Mouse (Mus musculus) mouse embryonic stem cell (cell line): ENCODE measurements around the gene Hecw2.

Source experiments
- in situ Hi-C, 2 experiments: fragments of 300-500 bp; cut with MboI; formaldehyde crosslinking; loops; 1 replicate in 1 of 2; 3 replicates in 1 of 2; pipeline ENCODE4 v1.14.3; 2019 to 2020; ENCODE audit warnings: low sequenced_read_pairs in 2 of 2, low pct_unique_long_range_greater_than_20kb in 1 of 2, mixed read lengths in 1 of 2; ENCODE audit not compliant: unreplicated experiment in 1 of 2

Gene Hecw2

GRCm38 (mm10) chr1:53821983-53822382 lies 373.0 kb downstream of the Hecw2 start:
- in situ Hi-C loops, result no loop called here

- in situ Hi-C loops, result no loop called here
Observed at GRCm38 (mm10) chr1:53820041-53820632, 374.8 kb downstream of the Hecw2 start.

- in situ Hi-C loops, result no loop called here
Observed at GRCm38 (mm10) chr1:53818072-53818862, 376.7 kb downstream of the Hecw2 start.

- in situ Hi-C loops, result no loop called here
Observed at GRCm38 (mm10) chr1:53816353-53816752, 378.6 kb downstream of the Hecw2 start.

- in situ Hi-C loops, result no loop called here
Observed at GRCm38 (mm10) chr1:53814077-53814705, 380.8 kb downstream of the Hecw2 start.

- in situ Hi-C loops, result no loop called here
Observed at GRCm38 (mm10) chr1:53811919-53812318, 383.0 kb downstream of the Hecw2 start.

GRCm38 (mm10) chr1:53808229-53808628 lies 386.7 kb downstream of the Hecw2 start:
- in situ Hi-C loops, result no loop called here

- in situ Hi-C loops, result no loop called here
Observed at GRCm38 (mm10) chr1:53797811-53798210, 397.2 kb downstream of the Hecw2 start.

- in situ Hi-C loops, result no loop called here
Observed at GRCm38 (mm10) chr1:53797074-53797473, 397.9 kb downstream of the Hecw2 start.

- in situ Hi-C loops, result no loop called here
Observed at GRCm38 (mm10) chr1:53796271-53796670, 398.7 kb downstream of the Hecw2 start.

- in situ Hi-C loops, result no loop called here
Observed at GRCm38 (mm10) chr1:53795591-53795990, 399.4 kb downstream of the Hecw2 start.

- in situ Hi-C loops, result no loop called here
Observed at GRCm38 (mm10) chr1:53795081-53795480, 399.9 kb downstream of the Hecw2 start.

- in situ Hi-C loops, result no loop called here
Observed at GRCm38 (mm10) chr1:53794279-53794678, 400.7 kb downstream of the Hecw2 start.

- in situ Hi-C loops, result no loop called here
Observed at GRCm38 (mm10) chr1:53791343-53791742, 403.6 kb downstream of the Hecw2 start.

- in situ Hi-C loops, result no loop called here
Observed at GRCm38 (mm10) chr1:53784721-53785418, 410.1 kb downstream of the Hecw2 start, which contains the start of gene Stk17b. Stk17b (minus strand) TSS chr1:53785224.

- in situ Hi-C loops, result no loop called here
Observed at GRCm38 (mm10) chr1:53784291-53784720, 410.7 kb downstream of the Hecw2 start.

- in situ Hi-C loops, result no loop called here
Observed at GRCm38 (mm10) chr1:53782956-53783355, 412.0 kb downstream of the Hecw2 start.

- in situ Hi-C loops, result no loop called here
Observed at GRCm38 (mm10) chr1:53782079-53782478, 412.9 kb downstream of the Hecw2 start.

GRCm38 (mm10) chr1:53781311-53781710 lies 413.7 kb downstream of the Hecw2 start:
- in situ Hi-C loops, result no loop called here
